Mouse (Mus musculus) megakaryocyte, embryonic 14.5 days (primary cell): Measurements from ENCODE around the gene Tmem269. TPM values are rescaled to one million over a fixed set of nuclear protein-coding genes. Genes with fewer than 3 reads are reported as not detected.

Source experiments
- H3K27me3 ChIP-seq: replicated peaks from 2 replicates; pipeline ENCODE3; 2012; ENCODE audit warnings: inconsistent platforms
- H3K36me3 ChIP-seq: replicated peaks from 2 replicates; pipeline ENCODE3; 2012; ENCODE audit warnings: low read length, inconsistent platforms, mixed read lengths
- H3K4me1 ChIP-seq: 2 replicates; pipeline ENCODE4 v1.6.1; 2012; ENCODE audit warnings: inconsistent platforms
- H3K4me3 ChIP-seq: replicated peaks from 2 replicates; pipeline ENCODE3; 2012; ENCODE audit warnings: moderate library complexity, mild to moderate bottlenecking, inconsistent platforms
- H3K9me3 ChIP-seq: 2 replicates; pipeline ENCODE4 v1.6.1; 2012; ENCODE audit warnings: inconsistent platforms
- FLI1 ChIP-seq: IDR thresholded peaks from 2 replicates; pipeline ENCODE4 v1.6.1; 2012; ENCODE audit warnings: low read length, inconsistent platforms, mixed read lengths
- GATA1 ChIP-seq: IDR thresholded peaks from 3 replicates; pipeline ENCODE4 v1.6.1; 2012; ENCODE audit warnings: mixed read lengths, low read length, inconsistent platforms, borderline replicate concordance
- polyA plus RNA-seq: library from polyadenylated mRNA; stranded (reverse); fragments of >175 nt; gene quantifications from 2 replicates; pipeline ENCODE4 v1.2.3, GENCODE M21; 2012; ENCODE audit warnings: low replicate concordance; ENCODE audit not compliant: insufficient read depth

The Tmem269 gene
- polyA plus RNA-seq, 1 experiment: not detected

DNA sequence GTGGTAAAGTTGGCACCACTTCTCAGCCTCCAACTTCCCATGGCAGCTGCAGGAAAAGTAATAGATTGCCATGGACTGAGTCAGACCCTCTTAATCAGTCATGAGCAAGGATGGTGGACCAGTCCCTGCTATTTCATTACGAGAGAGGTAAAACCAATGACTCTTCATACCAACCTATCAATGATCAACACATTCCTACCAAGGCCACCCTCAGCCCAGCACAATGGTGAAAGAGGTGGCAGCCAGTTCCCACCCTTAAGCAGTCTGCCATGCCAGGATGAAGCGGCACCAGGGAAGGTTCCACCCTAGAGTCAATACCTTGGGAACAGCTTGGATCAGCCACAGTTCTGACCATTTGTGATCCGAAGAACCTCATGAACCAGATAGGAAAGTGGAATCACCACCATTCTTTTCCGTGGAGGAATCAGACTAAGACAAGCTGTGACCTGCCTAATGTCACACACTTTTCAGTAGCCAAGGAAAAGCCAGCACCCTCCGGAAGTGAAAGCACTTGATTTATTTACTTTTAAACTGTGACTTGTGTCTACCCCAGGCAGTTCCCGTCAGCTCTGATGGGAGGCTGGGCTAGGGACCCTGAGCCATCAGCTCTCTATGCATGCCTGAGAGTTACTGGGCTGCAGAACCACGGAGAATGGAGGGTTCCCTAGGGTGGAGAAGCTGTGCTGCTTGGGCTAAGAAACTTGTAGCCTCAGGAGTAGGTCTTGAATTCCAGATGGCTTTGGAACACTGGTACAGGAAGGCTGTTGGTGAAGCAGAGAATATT is 34.2 kb upstream of the Tmem269 start:
- Histone ChIP-seq H3K27me3 (peaks cover 24% of the 10 kb centered on the region), H3K36me3 (peaks cover 20% of the 10 kb centered on the region), H3K4me1 (peaks cover 85% of the 10 kb centered on the region), H3K9me3 (no peaks in the 10 kb centered on the region), H3K4me3 (no peak overlapping the region)
- TF ChIP-seq GATA1: no peak
- TF ChIP-seq FLI1: no peak

DNA sequence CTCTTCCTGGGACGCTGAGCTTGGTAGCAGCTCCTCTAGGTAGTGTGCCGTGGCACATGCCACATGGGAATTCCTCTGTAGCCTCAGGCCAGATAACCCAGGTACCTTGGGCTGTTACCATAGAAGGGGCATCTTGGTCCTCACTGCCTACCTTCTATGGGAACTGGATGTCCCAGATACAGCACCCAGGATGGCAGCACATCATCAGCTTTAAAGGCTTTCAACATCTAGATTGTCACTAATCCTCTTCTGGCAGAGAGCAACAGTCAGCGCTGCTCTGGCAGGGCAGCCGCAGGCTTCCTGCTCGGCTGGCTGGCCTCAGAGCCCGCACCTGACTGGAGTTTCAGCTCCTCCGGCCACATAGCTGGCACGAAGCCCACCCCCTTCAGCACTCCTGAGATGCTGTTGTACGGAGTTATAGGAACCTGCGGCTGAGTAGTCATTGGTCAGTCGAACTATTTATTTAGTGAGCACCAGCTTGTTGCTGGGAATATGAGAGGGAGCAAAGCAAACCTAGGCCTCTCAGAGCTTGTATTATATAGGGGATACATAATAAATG is 30.5 kb upstream of the Tmem269 start:
- Histone ChIP-seq H3K36me3 (peaks cover 57% of the 10 kb centered on the region), H3K4me1 (peaks cover 81% of the 10 kb centered on the region), H3K27me3 (peaks cover 14% of the 10 kb centered on the region), H3K4me3 (no peak overlapping the region), H3K9me3 (no peaks in the 10 kb centered on the region)
- no peak for TF ChIP-seq GATA1
- no peak for TF ChIP-seq FLI1

DNA sequence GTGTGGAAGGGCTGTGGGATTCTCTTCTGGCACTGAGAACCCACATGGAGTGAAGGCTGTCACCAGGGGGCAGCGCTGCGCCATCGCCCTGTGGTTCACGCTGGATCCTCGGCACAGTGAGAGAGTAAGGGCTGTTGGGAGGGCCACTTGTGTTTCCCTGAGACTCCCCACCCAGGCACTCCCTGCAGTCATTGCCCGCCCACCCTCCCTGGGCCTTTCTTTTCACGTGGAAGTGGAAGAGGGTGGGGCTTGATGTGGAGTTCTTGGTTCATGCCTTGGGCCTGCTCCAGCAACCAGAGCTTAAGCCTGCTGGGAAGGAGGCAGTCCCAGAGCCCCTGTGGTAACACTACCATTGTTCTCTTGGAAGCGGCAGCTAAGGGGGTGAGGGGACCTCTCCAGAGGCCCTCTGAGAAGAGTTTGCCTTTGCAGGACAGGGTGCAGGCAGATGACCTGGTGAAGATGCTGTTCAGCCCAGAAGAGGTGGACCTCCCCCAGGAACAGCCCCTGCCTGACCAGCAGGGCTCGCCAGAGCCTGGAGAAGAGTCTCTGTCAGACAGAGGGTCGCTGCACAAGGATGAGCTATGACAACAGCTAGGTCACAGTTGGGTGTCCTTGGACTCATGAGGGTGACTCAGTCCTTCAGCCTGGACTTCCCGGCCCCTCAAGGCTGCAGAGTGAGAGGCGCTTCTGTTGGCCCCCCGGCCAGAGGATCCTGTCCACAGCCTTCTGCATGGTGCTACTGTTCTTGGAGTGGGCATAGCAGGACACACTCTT is 29.6 kb upstream of the Tmem269 start:
- TF ChIP-seq GATA1: no peak
- no peak for TF ChIP-seq FLI1
- H3K36me3 ChIP-seq: peaks cover 65% of the 10 kb centered on the region
- no peak overlapping the region for H3K4me3 ChIP-seq
- peaks cover 12% of the 10 kb centered on the region for H3K27me3 ChIP-seq
- peaks cover 73% of the 10 kb centered on the region for H3K4me1 ChIP-seq
- H3K9me3 ChIP-seq: no peaks in the 10 kb centered on the region

DNA sequence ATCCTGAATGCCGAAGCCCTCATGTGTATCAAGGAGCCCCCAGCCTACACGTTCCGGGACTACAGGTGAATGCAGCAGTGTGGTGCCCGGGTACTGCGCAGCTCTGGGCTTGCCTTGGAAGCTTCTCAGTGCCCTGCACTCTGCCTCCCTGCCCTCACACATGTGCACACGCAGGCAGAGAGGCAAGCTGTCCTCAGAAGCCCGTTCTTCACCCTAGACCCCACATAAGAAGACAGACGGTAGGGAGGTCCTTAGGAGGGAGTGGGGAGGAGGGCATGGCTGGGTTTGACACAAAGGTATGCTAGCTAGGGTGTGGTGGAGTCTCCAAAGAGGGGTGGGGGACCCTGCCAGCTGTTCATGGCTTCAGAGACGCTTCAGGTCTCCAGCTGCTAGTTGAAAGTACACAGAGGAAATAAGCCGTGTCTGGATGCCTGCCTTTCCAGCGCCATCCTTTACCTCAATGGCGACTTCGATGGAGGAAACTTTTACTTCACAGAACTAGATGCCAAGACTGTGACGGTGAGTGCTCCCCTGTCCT is 28.7 kb upstream of the Tmem269 start:
- Histone ChIP-seq H3K4me1 (peaks cover 70% of the 10 kb centered on the region), H3K36me3 (peaks cover 74% of the 10 kb centered on the region), H3K27me3 (peaks cover 6% of the 10 kb centered on the region), H3K9me3 (no peaks in the 10 kb centered on the region), H3K4me3 (peak overlapping the region; percentile 30)
- TF ChIP-seq FLI1 (no peak), GATA1 (no peak)

DNA sequence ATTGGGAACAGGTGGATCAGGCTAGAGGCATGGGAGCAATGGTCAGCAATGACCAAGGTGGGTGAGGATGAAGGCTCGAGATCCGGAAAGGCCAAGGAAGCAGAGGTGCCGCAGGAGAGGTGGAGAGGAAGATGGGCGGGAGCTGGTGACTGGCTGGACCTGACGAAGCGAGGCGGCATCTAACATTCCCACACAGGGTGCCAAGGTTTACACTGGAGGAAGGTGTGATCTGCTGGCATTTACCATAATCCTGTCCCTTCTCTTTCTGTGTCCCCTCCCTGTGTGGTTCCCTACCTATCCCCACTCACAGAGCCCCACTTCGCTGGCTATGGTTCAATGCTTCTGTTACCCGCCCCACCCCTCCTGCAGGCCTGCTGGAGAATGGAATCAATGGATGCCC is 27.9 kb upstream of the Tmem269 start:
- peaks cover 67% of the 10 kb centered on the region for H3K4me1 ChIP-seq
- TF ChIP-seq GATA1: no peak
- no peak for TF ChIP-seq FLI1
- H3K9me3 ChIP-seq: no peaks in the 10 kb centered on the region
- peak overlapping the region; percentile 11 for H3K4me3 ChIP-seq
- H3K27me3 ChIP-seq: no peaks in the 10 kb centered on the region
- peaks cover 82% of the 10 kb centered on the region for H3K36me3 ChIP-seq

DNA sequence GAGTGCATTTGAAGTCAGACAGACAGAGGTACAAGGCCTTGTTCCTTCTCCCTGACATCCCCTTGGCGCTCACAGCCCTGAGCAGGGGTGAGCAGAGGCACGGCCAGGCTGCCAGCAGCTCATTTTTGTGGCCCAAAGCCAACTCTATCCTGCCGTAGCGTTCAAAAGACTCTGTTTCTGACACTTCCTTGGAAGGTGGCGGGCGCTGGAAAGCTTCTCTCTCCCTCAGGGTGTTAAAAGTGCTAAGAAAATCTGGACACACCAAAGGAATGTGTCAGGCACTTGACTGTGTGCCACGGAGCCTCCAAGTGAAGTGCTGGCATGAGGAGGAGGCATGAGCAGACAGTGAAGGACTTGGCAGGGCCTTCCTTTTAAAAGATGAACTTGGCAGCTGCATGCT is 27.5 kb upstream of the Tmem269 start:
- H3K9me3 ChIP-seq: no peaks in the 10 kb centered on the region
- H3K4me3 ChIP-seq: no peak overlapping the region
- TF ChIP-seq GATA1: no peak
- no peaks in the 10 kb centered on the region for H3K27me3 ChIP-seq
- peaks cover 64% of the 10 kb centered on the region for H3K4me1 ChIP-seq
- H3K36me3 ChIP-seq: peaks cover 86% of the 10 kb centered on the region

DNA sequence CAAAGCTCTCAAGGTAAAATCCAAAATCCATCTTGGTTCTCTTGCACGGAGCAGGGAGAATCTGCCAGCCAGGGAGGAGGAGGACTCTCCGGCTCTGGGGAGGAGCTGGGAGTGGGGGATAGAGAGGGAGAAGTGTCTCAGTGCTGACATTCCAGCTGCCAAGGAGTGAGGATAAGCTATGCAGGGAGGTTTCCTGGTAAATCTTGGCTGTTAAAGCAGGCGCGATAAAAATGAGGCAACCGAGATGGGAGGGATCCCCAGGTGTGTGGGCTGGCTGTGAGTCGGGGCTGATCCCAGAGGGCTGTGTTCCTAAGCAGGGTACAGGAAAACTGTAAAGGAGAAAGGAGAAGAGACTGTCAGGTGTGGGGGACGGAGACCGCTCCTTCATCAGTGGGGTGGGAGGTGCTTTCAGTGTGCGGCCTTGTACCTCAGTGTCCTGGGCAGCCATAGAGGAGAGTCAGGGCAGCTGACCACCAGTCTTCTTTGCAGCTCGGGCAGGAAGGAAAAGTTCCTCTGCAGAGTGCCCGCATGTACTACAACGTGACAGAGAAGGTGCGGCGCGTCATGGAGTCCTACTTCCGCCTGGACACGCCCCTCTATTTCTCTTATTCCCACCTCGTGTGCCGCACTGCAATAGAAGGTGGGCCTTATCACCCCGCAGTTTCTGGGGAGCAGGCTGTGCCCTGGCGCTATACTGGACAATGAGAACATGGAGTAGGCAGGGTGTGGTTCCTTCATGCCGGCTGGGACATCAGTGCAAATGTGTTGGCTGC is 26.6 kb upstream of the Tmem269 start:
- Histone ChIP-seq H3K4me3 (no peak overlapping the region), H3K36me3 (peaks cover 90% of the 10 kb centered on the region), H3K9me3 (no peaks in the 10 kb centered on the region), H3K27me3 (no peaks in the 10 kb centered on the region), H3K4me1 (peaks cover 59% of the 10 kb centered on the region)
- TF ChIP-seq FLI1 (no peak), GATA1 (no peak)

DNA sequence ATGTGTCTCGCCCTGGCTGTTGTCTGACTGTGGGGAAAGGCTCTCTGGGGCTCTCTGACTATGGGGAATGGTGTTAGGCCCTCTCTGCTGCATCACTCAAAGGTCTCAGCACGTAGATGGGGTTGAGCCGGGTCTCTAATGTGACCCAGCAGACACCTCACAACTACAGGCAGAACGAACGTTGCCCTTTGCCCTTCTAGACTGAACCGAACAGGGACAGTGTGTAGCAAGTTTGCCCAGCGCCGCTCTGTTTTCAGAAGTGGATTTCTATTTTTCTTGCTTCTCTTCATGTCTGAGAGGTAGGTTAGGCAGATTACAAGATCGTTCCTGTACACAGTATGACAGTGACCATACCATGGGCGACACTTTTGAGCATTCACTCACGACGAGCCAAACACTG is 24.6 kb upstream of the Tmem269 start:
- peaks cover 67% of the 10 kb centered on the region for H3K4me1 ChIP-seq
- H3K4me3 ChIP-seq: no peak overlapping the region
- H3K9me3 ChIP-seq: no peaks in the 10 kb centered on the region
- no peaks in the 10 kb centered on the region for H3K27me3 ChIP-seq
- peaks cover 84% of the 10 kb centered on the region for H3K36me3 ChIP-seq
- no peak for TF ChIP-seq GATA1
- no peak for TF ChIP-seq FLI1

DNA sequence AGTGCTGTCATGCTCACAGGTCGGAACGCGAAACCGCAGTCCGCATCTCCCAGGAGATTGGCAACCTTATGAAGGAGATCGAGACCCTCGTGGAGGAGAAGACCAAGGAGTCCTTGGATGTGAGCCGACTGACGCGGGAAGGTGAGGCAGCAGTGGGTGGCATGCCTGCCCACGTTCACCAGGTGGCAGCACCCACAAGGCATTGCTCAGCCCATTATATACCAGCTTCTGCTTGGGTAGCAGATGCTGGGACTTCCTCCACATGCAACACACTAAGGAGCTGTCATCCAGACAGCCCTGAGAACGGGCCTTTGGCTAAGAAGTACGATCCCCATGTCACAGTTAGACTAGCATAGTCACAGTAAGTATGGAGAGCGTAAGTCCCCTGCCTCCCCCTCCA is 23.6 kb upstream of the Tmem269 start:
- peaks cover 61% of the 10 kb centered on the region for H3K4me1 ChIP-seq
- H3K27me3 ChIP-seq: no peaks in the 10 kb centered on the region
- no peaks in the 10 kb centered on the region for H3K9me3 ChIP-seq
- H3K36me3 ChIP-seq: peaks cover 85% of the 10 kb centered on the region
- TF ChIP-seq GATA1 (no peak), FLI1 (no peak)
- H3K4me3 ChIP-seq: no peak overlapping the region
